Mouse (Mus musculus) erythroblast, embryonic 14.5 days (primary cell): ENCODE results near the gene Sel1l.

ENCODE experiments used
- GATA1 ChIP-seq: IDR thresholded peaks from 2 replicates; pipeline ENCODE4 v1.6.1; 2012; ENCODE audit warnings: low read length, inconsistent platforms, mixed read lengths
- TAL1 ChIP-seq: IDR thresholded peaks from 3 replicates; pipeline ENCODE4 v1.6.1; 2012; ENCODE audit warnings: low read length, inconsistent platforms, mixed read lengths

GRCm38 (mm10) chr12:91815990-91816389 lies 33.0 kb downstream of the Sel1l start:
- TF ChIP-seq GATA1 (no peak), TAL1 (no peak)
